Mouse (Mus musculus) heart, adult 8-10 months (tissue): ENCODE data around the gene Tsfm. TPM values are rescaled to one million over a fixed set of nuclear protein-coding genes. Genes with fewer than 3 reads are reported as not detected.
"Not testable (repeated sequence)": the region's sequence is repeated elsewhere in the genome, so short reads cannot be mapped to it uniquely, and the experiment has no call there.

Source experiments
- DNase-seq: peaks from one replicate; pipeline ENCODE4 v3.0.0; 2022; ENCODE audit warnings: low spot score
- total RNA-seq, 4 experiments: library from RNA; stranded (reverse); gene quantifications; 2 replicates each; pipeline ENCODE4 v1.2.4; 2022

Gene Tsfm
- total RNA-seq, 4 experiments from 2014 or later, result 50.9 to 67.0 (median 55.9) TPM

DNA sequence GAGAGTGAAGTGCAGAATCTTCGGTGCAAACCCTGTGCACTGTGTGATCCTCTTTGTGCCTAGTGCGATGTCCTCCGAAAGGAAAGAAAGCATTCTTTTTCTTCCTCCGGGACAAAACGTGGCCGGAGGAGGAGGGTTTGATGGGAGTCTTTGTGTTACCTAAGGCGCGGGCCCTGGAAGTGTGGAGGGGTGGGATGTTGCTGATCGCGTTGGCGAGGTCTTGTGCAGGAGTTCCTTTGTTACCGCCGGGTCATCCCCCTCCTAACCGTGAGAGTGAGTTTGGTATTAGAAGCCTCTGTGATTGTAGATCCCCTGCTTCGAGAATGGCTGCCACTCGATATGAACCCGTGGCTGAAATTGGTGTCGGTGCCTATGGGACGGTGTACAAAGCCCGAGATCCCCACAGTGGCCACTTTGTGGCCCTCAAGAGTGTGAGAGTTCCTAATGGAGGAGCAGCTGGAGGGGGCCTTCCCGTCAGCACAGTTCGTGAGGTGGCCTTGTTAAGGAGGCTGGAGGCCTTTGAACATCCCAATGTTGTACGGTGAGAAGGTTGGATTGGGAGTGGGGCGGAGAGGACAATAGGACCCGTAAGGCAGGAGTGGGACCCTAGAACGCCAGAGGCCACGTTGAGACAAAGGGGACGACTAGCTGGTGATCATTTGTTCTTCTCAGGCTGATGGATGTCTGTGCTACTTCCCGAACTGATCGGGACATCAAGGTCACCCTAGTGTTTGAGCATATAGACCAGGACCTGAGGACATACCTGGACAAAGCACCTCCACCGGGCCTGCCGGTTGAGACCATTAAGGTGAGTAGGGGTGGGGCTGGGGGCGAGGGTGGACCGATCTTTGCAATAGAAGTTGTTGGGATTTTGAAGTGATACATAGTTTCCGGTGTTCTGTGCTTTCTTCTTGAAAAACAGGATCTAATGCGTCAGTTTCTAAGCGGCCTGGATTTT, 33.6 kb upstream of the Tsfm start:
- DNase-seq, result no peak

DNA sequence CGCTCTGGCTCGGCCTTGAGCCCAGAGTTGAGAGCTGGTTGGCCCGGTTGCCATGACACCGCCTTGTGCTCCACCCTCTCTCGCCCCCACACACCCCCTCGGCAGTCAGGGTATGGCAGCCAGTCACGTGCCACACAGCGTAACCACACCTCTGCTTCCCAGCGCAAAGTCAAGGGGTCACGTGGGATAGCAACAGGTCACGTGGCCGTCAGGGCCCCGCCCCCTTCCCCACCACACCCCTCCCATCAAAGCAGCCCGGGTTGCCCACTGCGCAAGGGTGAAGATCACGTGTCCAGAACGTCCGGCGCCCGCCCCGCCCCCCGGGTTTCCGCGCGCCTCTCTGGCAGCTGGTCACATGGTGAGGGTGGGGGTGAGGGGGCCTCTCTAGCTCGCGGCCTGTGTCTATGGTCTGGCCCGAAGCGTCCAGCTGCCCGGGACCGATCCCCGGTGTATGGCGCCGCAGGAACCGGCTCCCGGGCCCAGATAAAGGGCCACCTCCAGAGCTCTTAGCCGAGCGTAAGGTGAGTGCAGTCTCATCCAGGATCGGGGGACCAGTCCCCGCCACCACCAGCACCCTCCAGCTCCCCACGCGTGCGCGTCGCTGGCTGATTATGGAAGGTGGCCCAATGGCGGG, 32.7 kb upstream of the Tsfm start, which contains the start of gene Cdk4:
Gene Cdk4 (plus strand): TSS at position 296 of the 634 bp plus-strand sequence.
- peak; percentile 97 for DNase-seq

DNA sequence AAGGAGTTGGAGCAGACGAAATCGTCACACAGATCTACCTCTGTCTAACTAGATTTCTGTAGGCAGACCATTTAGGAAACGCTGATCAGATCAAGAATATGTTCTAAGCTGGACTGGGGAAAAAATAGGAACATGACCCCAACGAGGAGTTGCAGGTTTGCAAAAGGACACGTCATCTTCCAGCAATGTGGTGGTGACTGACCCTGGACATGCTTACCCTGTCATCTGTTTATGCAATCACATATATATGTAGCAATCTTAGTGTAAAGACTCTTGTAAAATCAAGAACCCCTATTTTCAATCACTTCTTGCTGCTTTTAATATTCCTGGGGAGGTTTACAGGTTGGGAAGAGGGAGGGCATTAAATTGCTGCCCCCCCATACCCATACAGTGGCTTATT, 31.9 kb upstream of the Tsfm start:
- DNase-seq, result no peak

DNA sequence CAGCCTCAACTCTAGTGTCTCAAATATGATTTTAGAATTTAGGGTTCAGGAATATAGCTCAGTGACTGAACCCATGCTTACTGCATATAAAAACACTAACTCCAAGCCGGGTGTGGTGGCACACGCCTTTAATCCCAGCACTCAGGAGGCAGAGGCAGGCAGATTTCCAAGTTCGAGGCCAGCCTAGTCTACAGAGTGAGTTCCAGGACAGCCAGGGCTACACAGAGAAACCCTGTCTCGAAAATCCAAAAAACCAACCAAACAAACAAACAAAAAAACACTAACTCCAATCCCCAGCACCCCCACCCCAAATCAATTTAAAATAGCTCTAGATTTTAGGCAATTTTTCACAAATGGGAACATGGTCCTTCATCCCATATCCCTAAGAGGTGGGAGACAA, 31.5 kb upstream of the Tsfm start:
- DNase-seq, result not testable (repeated sequence)

DNA sequence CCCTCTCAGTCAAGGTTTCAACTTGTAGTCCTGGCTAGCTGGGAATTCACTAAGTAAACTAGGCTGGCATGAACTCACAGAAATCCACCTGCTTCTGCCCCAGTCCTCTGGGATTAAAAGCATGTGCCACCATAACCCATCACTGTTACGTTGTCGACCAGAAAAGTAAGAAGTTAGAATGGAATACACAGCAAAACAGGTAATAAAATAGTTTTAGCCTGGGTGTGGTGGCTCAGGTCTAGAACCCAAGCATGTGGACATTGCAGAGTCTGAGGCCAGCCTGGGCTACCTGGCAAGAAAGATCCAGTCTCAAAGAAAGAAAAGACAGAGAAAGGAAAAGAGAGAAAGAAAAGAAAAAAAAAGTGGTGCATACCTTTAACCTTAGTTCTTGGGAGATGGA, 30.9 kb upstream of the Tsfm start:
- DNase-seq, result no peak

DNA sequence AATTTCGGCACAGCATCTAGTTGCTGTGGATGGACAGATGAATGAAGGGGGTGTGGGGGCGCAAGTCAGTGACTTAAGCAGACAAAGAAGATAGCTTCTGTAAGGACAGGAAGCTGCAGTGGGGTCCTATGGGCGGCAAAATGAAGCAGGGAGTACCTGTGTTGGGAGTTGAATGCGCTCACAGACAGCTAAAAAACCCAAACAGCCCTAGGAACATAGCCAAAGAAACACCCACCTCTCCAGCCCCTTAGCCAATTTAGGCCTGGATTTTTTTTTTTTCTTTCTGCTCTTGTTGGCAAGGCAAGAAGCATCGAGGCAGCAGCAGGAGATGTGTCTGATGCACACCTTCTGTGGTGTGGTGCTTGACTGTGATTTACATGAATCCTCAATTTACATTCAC, 30.4 kb upstream of the Tsfm start:
- DNase-seq, result no peak

DNA sequence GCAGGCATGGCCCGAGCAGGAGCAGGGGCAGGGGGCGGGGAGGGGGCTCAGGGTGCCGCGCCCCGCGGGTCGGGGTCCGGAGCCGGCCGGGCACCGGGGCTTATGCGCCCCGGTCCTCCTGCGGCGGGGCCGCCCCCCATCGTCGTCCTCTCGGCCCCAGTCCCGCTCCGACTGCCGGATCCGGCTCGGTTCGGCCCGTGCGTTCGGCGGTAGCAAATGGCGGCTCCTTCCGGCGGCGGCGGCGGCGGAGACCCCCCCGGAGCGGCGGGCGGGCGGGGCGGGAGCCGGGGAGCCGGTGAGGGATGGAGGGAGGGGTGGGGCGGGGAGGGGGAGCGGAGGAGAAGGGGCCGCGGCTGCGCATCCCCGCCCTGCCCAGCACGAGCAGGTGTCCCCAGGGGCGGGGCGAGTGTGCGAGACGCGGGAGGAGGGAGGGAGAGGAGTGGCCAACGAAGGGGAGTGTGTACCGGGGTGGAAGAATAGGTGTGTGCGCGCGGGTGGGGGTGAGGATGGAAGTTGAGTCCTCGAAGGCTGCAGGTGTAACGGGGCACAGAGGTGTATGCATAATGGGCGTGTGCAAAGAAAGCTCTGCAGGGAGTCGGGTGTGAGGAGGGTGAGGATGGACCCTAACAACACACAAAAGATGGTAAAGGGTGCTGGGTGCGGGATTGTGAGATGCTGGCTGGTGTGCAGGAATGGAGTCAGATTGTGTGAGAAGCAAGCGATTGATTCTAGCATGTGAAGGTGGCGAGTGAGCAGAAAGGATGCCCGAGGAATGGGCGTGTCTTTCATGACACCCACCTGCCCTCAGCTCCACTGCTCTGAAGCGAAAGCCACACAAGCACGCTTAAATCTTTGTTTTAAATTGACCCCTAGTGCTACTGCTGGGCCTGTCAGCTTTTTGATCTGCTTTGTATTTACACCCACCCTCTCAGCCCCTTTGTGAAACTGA, 29.6 kb upstream of the Tsfm start, which contains the start of gene March9:
Gene March9 (minus strand): TSS at position 217 of the 949 bp plus-strand sequence.
- DNase-seq, result no peak

DNA sequence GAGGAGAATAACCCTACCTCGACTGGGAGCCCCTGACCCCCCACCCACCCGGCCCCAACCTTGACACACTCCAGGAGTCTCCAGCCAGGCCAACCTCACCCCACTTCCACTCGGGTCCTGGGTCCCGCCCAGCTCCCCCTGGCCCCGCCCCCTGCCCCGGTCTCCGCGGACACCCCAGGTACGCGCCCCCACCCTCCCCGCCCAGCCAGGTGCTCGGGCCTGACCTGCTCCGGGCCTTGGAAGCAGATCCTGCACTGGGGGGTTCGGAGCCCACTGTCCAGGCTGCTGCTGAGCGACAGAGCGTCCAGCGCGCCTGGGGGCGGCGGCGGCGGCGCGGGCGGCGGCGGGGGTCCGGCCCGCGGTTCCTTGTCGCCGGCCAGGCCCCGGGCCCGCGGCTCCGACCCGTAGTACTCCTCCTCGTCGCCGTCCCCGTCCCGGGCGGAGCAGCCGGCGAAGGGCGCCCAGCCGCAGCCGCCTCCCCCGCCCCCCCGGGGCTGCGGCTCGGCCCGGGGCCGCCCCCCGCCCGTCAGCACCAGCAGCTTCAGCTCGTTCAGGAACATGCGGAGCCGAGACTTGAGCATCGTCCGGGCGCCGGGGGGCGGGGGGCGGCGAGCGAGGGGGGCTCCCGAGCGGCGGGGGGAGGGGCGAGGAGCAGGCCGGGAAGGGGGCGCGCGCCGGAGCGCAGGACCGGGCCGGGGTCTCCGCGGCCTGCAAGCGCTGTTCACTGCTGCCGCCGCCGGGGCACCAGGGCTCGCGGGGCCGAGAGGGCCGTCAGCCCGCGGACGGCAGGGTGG, 28.7 kb upstream of the Tsfm start:
- no peak for DNase-seq

DNA sequence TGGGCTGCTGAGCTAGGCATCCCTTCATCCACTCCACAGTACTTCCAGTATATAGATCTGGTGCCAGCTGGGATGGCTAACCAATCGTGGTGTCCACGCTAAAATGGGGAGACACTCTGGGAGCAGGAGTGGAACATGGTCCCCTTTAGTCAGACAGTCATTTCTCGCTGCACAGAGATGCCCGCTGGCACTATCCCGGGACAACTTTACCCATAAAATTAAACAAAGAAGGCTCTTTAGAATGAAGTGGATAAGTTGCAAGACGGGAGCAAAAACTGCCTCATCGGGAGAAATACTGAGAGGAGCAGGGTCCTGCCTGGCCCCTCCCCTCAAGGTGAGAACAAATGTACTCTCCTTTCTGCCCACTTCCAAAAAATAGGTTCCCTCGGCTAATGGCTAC, 28.1 kb upstream of the Tsfm start:
- DNase-seq, result no peak

DNA sequence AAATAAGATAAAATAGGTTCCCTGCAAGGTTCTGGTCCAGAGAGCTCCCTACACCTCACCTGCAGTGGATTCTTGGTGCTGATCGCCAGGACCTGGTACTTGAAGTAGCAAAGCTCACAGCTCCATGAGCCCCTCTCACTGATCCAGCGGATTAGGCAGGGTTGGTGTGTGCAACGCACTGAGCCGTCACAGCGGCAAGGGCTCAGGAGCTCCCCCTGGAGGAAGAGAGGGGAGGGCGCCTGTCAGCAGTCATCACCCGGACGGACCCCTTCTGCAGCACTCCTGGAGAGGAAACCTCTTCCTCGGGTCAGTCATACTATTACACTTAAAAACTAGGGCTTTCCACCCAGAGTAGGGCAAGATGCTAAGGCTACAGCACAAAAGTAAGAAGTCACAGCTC, 27.5 kb upstream of the Tsfm start:
- peak; percentile 68 for DNase-seq

DNA sequence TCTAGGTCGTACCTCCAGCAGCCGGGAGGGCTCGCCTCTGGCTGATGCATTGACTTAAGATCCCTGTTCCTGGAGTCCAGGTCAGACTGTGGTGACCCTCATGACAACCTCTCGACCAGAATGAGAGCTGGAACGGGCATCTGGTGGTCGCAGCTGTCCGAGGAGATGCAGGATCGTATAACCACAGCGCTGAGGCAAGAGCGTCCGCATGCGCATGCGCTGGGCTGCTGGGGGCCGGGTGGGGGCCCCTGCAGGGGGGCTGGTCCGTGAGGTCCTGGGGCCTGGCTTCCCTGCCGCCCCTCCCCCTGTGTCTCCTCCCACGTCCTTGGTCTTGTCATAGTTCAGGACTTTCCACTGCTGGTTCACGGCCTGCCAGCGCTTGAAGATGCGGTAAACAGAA, 25.9 kb upstream of the Tsfm start:
- no peak for DNase-seq

DNA sequence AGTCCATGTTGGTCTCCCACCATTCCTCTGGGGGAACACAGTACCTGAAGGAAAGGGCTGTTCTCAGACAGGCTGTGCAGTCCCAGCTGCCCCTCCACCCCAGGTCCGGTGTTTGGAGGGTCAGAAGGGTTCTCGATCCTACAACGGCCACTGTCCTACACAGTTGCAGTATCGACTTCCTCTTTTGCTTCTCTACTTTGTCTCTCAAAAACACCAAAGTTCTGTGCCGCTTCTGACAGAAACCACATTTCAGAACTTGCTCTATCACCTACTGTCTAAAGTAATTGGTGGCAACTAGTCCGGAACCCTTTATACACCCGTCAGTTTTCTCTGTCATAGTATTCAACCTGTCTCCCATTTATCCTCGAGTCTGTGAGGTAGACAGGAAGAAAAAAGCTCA, 24.8 kb upstream of the Tsfm start:
- no peak for DNase-seq

DNA sequence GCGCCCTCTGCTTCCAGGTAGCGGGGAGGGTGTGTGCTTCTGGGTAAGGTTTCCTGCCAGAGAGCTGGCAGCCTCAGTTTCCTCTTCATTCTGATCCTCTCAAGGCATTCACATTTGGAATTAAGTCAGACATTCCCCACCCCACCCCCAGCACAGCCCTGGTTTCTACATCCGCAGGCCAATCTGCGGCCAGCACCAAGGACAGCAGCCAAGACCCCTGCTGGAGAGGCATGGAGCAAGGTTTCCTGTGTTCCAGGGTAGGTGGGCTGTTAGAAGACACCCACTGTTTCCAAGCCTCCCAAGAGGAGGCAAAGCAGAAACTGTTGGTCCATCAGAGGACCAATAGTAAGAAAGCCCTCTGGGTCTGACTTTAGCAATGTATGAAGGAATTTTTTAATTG, 24.0 kb upstream of the Tsfm start:
- DNase-seq, result no peak

DNA sequence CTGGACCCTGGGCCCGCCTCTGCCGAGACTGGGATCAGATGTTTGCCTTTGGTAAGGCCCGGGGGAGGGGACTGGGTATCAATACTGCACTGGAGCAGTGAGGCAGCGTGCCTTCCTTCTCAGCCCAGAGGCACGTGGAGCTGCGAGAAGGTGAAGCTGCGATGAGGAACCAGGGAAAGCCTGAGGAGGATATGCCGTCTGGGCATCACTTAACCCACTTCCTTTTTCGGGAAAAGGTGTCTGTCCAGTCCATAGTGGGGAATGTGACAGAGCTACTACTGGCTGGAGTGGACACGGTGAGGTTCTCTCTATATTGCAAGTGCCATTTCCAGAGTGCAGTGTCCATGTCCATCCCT, 19.5 kb upstream of the Tsfm start:
- no peak for DNase-seq

DNA sequence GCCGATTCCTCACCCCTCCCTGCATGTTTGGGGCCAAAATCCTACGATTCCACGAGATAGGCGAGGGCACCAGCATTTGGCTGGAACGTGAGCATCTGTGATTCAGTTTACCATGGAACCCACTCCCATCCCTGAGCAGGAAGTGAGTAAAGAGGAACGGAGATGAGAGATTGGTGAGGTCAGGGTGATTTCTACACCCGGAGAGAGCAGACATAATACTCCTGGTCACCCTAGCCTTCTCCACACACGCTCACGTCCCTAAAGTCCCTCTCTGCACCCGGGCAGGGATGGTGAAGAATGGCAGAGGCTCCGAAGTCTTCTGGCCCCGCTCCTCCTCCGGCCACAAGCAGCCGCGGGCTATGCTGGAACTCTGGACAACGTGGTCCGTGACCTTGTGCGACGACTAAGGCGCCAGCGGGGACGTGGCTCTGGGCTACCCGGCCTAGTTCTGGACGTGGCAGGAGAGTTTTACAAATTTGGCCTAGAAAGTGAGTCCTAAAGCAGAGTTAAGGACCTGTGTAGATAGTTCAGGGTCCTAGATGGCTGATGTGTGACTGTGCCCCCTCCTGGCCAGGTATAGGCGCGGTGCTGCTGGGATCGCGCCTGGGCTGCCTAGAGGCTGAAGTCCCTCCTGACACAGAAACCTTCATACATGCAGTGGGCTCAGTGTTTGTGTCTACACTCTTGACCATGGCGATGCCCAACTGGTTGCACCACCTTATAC, 18.9 kb upstream of the Tsfm start:
- no peak for DNase-seq

DNA sequence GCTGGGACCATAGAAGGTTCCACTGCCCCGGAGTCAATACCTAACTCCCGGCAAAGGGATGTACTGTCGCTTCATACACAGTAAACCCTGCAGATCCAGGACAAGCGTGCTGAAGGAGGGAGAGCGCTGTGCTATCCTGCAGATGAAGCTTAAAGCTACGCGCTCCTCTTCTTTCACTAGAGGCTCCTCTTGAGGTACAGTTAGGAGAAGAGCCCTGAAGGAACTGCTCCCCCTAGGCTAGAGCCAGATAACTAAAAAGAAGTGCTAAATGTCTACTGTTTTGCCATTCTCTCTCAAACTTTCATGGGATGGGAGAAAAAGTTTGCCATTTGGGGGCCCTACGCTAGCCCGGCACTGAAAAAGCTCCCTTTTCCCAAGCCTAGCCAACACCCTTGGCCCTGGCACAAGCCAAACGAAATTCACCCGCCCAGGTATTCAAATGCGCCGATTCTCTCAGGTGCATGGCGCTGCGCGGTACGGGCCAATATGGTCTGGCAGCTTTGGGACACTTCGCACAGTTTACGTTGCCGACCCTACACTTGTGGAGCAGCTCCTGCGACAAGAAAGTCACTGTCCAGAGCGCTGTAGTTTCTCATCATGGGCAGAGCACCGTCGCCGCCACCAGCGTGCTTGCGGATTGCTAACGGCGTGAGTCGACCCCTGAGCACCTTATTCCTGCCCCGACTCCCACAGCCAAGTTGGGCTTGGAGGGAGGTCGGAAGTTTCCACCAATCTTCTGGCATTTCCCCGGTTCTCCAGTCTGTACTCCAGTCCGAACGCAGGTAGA, 18.2 kb upstream of the Tsfm start:
- DNase-seq, result no peak

DNA sequence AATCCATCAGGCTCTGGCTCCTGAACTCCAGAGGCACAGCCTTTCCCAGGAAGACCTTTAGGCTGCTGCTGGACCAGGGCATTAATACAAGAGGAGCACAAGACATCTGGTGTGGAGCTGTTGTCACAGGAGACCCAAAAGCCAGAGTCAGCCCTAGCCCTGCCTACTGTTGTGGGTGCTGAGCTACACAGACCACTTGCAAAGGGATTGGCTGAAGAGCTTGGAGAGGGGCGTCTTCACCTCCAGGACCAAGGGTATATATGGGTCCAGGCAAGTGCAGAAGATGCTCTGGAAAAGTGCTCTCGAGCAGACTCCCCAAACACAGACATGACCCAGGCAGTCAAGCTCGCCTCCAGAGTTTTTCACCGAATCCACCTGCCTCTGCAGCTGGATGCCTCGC, 17.3 kb upstream of the Tsfm start, which contains the start of gene Cyp27b1:
Gene Cyp27b1 (plus strand): TSS at position 297 of the 400 bp plus-strand sequence.
- no peak for DNase-seq

DNA sequence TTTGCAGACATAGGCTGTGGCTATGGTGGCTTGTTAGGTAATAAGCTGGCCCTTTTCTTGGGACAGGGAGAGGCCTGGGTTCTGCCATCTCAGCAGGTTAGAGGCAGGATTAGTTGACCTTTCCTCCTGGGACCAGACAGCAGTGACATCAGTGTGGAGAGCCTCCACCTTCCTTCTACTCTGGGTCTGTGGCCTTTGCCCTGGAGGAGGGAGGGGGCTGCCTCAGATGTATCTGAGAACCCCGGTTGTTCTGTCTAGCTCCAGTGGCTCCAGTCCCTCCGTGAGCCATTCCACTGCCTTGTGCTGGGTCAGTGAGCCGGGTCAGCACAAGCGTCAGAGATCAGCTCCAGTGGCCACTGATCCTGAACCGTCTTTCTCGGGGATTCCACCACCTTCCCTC, 12.5 kb upstream of the Tsfm start:
- DNase-seq, result no peak

DNA sequence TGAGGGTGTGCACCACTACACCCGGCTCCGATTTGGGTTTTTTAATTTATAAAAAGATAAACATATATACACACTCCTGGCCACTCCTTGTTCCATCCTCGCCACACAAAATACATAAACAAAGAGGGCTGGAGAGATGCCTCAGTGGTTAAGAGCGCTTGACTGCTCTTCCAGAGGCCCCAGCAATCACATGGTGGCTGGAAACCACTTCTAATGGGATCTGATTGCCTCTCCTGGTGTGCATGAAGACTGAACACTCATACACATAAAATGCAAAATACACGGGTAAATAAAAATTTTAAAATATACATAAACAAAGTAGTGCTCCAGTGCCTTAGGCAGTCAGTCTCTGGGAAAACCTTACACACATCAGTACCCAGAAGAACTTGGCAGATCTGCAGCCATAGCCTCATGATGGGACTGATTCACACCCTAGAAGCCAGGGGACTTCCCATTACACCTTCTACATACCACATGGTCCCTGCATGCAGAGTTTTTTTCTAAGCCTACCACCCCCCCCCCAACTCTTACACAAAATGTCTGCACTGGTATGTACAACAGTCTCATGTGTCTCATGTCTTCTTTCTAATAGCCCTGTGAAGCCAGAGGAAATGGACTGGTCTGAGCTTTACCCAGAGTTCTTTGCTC, 12.0 kb upstream of the Tsfm start:
- no peak for DNase-seq
